Mouse (Mus musculus) heart, adult 9 months (tissue): Measurements from ENCODE around the gene Skor1.
A peak's percentile ranks its signal among the peaks of the same experiment; 100 is the strongest.

Experiments used
- DNase-seq, 2 experiments: peaks; one replicate each; pipeline ENCODE4 v3.0.0; 2022; ENCODE audit warnings: low spot score in 2 of 2

Skor1 gene

DNA sequence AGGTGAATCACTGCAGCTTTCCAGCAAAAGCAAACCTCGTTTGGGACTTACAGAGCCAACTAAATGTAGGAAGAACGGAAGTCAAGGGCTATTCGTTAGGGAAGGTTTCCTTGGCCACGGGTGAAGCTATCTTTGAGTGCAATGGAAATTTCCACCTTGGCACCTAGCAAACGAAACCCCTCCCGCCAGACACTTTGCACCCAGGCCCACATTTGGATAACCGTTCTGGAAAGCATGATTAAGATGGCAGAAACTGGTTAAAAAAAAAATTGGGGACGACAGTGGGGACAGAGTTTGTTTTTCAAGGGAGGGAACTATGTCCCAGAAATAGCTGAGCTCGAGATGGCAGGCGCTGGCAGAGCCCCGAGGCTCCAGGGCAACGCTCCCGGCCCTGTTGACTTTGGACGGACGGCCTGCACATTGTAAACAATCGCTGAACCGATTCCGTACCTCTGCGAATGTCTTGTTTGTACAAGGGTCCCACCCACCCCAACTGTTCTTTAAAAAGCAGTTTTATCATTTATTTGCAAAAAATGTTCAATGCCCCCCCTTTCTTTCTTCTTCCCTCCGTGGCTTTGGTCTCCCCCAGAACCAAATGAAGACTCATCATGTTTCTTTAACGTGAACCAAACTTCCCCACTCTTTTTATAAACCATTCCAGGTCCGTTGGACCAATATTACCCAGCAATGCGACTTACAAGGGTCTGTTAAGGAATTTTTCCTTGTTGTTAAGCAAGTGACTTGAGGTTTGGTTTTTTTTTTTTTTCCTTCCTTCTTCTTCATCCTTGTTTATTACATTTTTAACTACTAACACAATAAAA lies 57.5 kb downstream of the Skor1 start:
- DNase-seq: peak; percentile 47 to 54

DNA sequence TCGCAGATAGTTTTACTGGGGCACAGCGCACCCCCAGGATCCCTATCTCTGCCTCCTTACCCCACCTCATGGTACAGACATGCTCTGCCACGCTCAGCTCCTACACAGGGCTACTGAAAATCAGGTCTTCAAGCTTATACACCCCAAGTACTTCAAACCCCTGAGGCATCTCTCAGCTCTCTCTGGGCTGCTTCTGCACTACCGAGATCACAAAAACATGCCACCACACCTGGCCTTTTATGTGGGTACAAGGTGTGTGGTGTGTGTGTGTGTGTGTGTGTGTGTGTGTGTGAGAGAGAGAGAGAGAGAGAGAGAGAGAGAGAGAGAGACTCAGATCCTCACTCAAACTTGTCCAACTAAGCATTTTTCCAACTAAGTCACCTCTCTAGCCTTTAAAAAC lies 59.6 kb downstream of the Skor1 start:
- no peak for DNase-seq
